Mouse (Mus musculus) testis, adult 2 months (tissue): ENCODE results near the gene Prkce. TPM values are rescaled to one million over a fixed set of nuclear protein-coding genes. Genes with fewer than 3 reads are reported as not detected.

Source experiments
- H3K27ac ChIP-seq: fragments of 200-500 bp; 2 replicates; pipeline ENCODE4 v1.5.1; 2012; ENCODE audit warnings: low read depth, low read length; ENCODE audit not compliant: control insufficient read depth, insufficient read depth
- H3K27me3 ChIP-seq: fragments of 200-500 bp; 2 replicates; pipeline ENCODE4 v1.6.1; 2012; ENCODE audit warnings: mild to moderate bottlenecking, low read length, moderate library complexity; ENCODE audit not compliant: control insufficient read depth, insufficient read depth
- H3K36me3 ChIP-seq: fragments of 200-500 bp; 2 replicates; pipeline ENCODE4 v1.6.1; 2012; ENCODE audit warnings: mild to moderate bottlenecking, low read length; ENCODE audit not compliant: control insufficient read depth, insufficient read depth
- H3K4me1 ChIP-seq: fragments of 200-500 bp; 2 replicates; pipeline ENCODE4 v1.6.1; 2012; ENCODE audit warnings: low read length; ENCODE audit not compliant: control insufficient read depth, insufficient read depth
- H3K4me3 ChIP-seq: fragments of 200-500 bp; 2 replicates; pipeline ENCODE4 v1.5.1; 2012; ENCODE audit warnings: low read depth, mild to moderate bottlenecking, low read length, moderate library complexity, mixed read lengths; ENCODE audit not compliant: control insufficient read depth
- CTCF ChIP-seq: fragments of 200-500 bp; IDR thresholded peaks from 2 replicates; pipeline ENCODE4 v1.5.1; 2012; ENCODE audit warnings: low read depth, mild to moderate bottlenecking, inconsistent platforms, low read length, moderate library complexity; ENCODE audit not compliant: control insufficient read depth, insufficient read depth, insufficient replicate concordance
- POLR2A ChIP-seq: fragments of 200-500 bp; IDR thresholded peaks from 2 replicates; pipeline ENCODE4 v1.6.1; 2012; ENCODE audit warnings: low read depth, mild to moderate bottlenecking, inconsistent platforms, low read length, moderate library complexity; ENCODE audit not compliant: control insufficient read depth
- polyA plus RNA-seq: library from polyadenylated mRNA; depleted of rRNA; stranded (reverse); fragments of >200 nt; gene quantifications from 2 replicates; pipeline ENCODE4 v1.2.3, GENCODE M21; 2012; rRNA removed

The Prkce gene
- polyA plus RNA-seq, result 0.90 and 1.2 TPM in 2 replicates

GRCm38 (mm10) chr17:86167320-86168230 is at the start of gene Prkce:
TSS of gene Prkce (plus strand) at chr17:86167785.
- Histone ChIP-seq H3K27ac (peak within 1 kb of the TSS; percentile 55), H3K27me3 (0 out of 2 replicates have a peak, but pooled peaks cover 2% of the 10 kb centered on the region), H3K4me3 (peak within 1 kb of the TSS; percentile 87), H3K4me1 (peaks cover 25% of the 10 kb centered on the region), H3K36me3 (no peaks in the 10 kb centered on the region)
- TF ChIP-seq CTCF, result no peak
- 0 out of 2 replicates have a peak, but pooled peaks have one; percentile 26 for TF ChIP-seq POLR2A

- Histone ChIP-seq H3K36me3 (peaks cover 1% of the 10 kb centered on the region; the same call in 1 of the 2 replicates), H3K27me3 (no peaks in the 10 kb centered on the region), H3K27ac (no peak overlapping the region), H3K4me3 (no peak overlapping the region), H3K4me1 (no peaks in the 10 kb centered on the region)
- no peak for TF ChIP-seq POLR2A
- no peak for TF ChIP-seq CTCF
These were observed 44.4 kb upstream of the Prkce start for GRCm38 (mm10) chr17:86123146-86123545.

GRCm38 (mm10) chr17:86125908-86126307 is 41.7 kb upstream of the Prkce start:
- Histone ChIP-seq H3K27ac (no peak overlapping the region), H3K4me3 (no peak overlapping the region), H3K4me1 (no peaks in the 10 kb centered on the region), H3K27me3 (no peaks in the 10 kb centered on the region), H3K36me3 (peaks cover 1% of the 10 kb centered on the region; the same call in 1 of the 2 replicates)
- TF ChIP-seq POLR2A, result no peak

DNA sequence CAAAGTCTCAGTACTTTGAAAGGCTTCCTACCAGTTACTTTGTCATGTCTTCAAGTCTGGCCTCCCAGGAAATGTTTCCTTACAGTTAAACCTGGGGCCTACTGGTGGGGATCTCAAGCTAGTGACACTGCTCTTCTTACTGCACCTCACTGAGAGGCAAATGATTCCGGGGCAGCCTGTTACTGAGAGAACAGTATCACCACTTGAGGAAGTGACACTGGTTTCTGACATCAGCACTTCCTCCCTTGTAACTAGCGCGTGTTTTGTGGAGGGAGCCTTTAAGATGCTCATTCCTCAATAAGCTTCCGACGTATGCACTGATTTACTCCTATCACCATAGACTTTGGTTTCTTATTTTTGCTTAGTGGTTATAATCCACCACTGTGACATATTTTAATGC is 39.4 kb upstream of the Prkce start:
- Histone ChIP-seq H3K4me1 (no peaks in the 10 kb centered on the region), H3K27ac (no peak overlapping the region), H3K27me3 (no peaks in the 10 kb centered on the region), H3K4me3 (no peak overlapping the region), H3K36me3 (peaks cover 1% of the 10 kb centered on the region; the same call in 1 of the 2 replicates)
- TF ChIP-seq POLR2A (no peak), CTCF (no peak)

GRCm38 (mm10) chr17:86132534-86132933 is 35.1 kb upstream of the Prkce start:
- peaks cover 1% of the 10 kb centered on the region; the same call in 1 of the 2 replicates for H3K36me3 ChIP-seq

DNA sequence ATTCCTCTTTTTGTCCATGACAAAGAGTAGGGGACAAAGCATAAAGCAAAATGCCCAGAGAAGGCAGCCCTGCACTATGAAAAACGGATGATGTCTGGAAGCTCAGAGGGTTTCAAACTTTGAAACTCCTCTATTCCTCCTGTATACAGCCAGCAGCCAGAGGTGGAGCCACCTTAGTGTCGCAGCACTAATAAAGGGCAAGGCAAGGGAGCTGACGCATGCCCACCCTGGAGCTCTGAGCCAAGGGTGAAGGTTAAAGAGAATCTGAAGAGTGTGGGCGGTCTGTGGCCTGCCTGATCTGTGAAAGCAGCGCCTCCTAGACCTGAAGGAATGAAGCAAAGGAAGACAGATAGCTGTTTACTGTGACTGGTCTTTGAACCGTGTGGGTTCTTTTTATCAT is 33.1 kb upstream of the Prkce start:
- Histone ChIP-seq H3K4me1 (no peaks in the 10 kb centered on the region), H3K4me3 (no peak overlapping the region), H3K27me3 (no peaks in the 10 kb centered on the region), H3K36me3 (peaks cover 1% of the 10 kb centered on the region; the same call in 1 of the 2 replicates), H3K27ac (no peak overlapping the region)
- TF ChIP-seq CTCF, result no peak
- TF ChIP-seq POLR2A, result no peak

More at GRCm38 (mm10) chr17:86132534-86132933, 35.1 kb upstream of the Prkce start:
- Histone ChIP-seq H3K4me1 (no peaks in the 10 kb centered on the region), H3K27me3 (no peaks in the 10 kb centered on the region), H3K27ac (no peak overlapping the region), H3K4me3 (no peak overlapping the region)
- TF ChIP-seq CTCF, result no peak
- TF ChIP-seq POLR2A, result no peak

DNA sequence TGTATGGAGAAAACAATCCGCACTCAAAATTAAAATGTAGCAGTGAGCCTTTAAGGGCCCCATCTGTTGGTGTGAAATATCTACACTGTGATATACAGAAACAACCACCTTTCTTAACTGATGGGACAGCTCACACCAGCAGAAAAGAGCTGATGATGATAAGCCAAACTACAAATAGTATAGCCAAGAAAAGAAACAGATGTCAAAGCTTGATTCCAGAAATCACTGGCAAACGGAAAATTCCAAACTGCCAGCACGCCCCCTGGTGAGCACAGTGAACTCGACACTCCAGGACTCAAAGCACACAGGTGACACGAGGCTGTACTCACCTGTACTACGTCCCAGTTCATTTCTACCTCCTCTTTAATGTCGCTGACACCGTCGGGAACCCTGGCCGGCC is 31.8 kb upstream of the Prkce start:
- Histone ChIP-seq H3K27me3 (no peaks in the 10 kb centered on the region), H3K4me3 (no peak overlapping the region), H3K27ac (no peak overlapping the region), H3K4me1 (no peaks in the 10 kb centered on the region), H3K36me3 (peaks cover 3% of the 10 kb centered on the region; the same call in 1 of the 2 replicates)
- TF ChIP-seq POLR2A, result no peak
- no peak for TF ChIP-seq CTCF
